Mouse (Mus musculus): ENCODE data around the gene Wnt9a. TPM values are rescaled to one million over a fixed set of nuclear protein-coding genes. Genes with fewer than 3 reads are reported as not detected.
A peak's percentile ranks its signal among the peaks of the same experiment; 100 is the strongest.

Wnt9a gene
- 2.7 and 3.8 TPM in 2 replicates for polyA plus RNA-seq (2014; fragmentation: Nextera tagmentation; extraction: Ambion mirVana)

- Histone ChIP-seq H3K4me2 (replicated peaks; ENCODE audit: low read depth, low read length) (peak within 1 kb of the TSS; percentile 95), H3K4me1 (replicated peaks; ENCODE audit: control insufficient read depth, insufficient read depth, low read length) (peaks cover 18% of the 10 kb centered on the region), H3K27ac (ENCODE audit: low read depth, low read length) (no peak within 1 kb of the TSS), H3K36me3 (ENCODE audit: control insufficient read depth, insufficient read depth, low read length) (no peaks in the 10 kb centered on the region), H3K4me3 (ENCODE audit: low read depth, low read length) (peak within 1 kb of the TSS; percentile 50), H3K9ac (ENCODE audit: low read depth, low read length) (peak within 1 kb of the TSS; percentile 50), H3K9me3 (ENCODE audit: control insufficient read depth, low read length) (no peaks in the 10 kb centered on the region), H3K27me3 (ENCODE audit: control insufficient read depth, insufficient read depth, low read length) (peaks cover 54% of the 10 kb centered on the region)
- ATAC-seq (ENCODE audit: low FRiP score), result peak; percentile 54; the same call in 1 of the 2 replicates
- WGBS, result 1% methylated on average over 93 of the region's 128 CpGs
- peak; percentile 73 for DNase-seq (ENCODE audit: low spot score)
Observed at GRCm38 (mm10) chr11:59306461-59307421, at the start of gene Wnt9a. TSS of gene Wnt9a (plus strand) at chr11:59306928.

GRCm38 (mm10) chr11:59259647-59260046 is 47.1 kb upstream of the Wnt9a start:
- DNase-seq (ENCODE audit: low spot score) (no peak), ATAC-seq (ENCODE audit: low FRiP score) (no peak)
- 87% methylated on average over 7 of the region's 7 CpGs for WGBS
- Histone ChIP-seq H3K36me3 (ENCODE audit: control insufficient read depth, insufficient read depth, low read length) (no peaks in the 10 kb centered on the region), H3K27ac (ENCODE audit: low read depth, low read length) (no peak overlapping the region), H3K9ac (ENCODE audit: low read depth, low read length) (no peak overlapping the region), H3K4me3 (ENCODE audit: low read depth, low read length) (no peak overlapping the region), H3K4me2 (replicated peaks; ENCODE audit: low read depth, low read length) (no peak overlapping the region), H3K27me3 (ENCODE audit: control insufficient read depth, insufficient read depth, low read length) (peaks cover 15% of the 10 kb centered on the region), H3K4me1 (replicated peaks; ENCODE audit: control insufficient read depth, insufficient read depth, low read length) (peaks cover 3% of the 10 kb centered on the region; the same call in 1 of the 2 replicates), H3K9me3 (ENCODE audit: control insufficient read depth, low read length) (no peaks in the 10 kb centered on the region)

- no peak overlapping the region for H3K27ac ChIP-seq (ENCODE audit: low read depth, low read length)
Observed at GRCm38 (mm10) chr11:59260706-59261493, 45.8 kb upstream of the Wnt9a start.

GRCm38 (mm10) chr11:59262308-59262707 is 44.4 kb upstream of the Wnt9a start:
- H3K27ac ChIP-seq (ENCODE audit: low read depth, low read length), result no peak overlapping the region
- peaks cover 5% of the 10 kb centered on the region for H3K4me1 ChIP-seq (replicated peaks; ENCODE audit: control insufficient read depth, insufficient read depth, low read length)
- ATAC-seq (ENCODE audit: low FRiP score) (no peak), DNase-seq (ENCODE audit: low spot score) (no peak)
- no peak overlapping the region for H3K9ac ChIP-seq (ENCODE audit: low read depth, low read length)
- H3K9me3 ChIP-seq (ENCODE audit: control insufficient read depth, low read length), result no peaks in the 10 kb centered on the region
- no peak overlapping the region for H3K4me3 ChIP-seq (ENCODE audit: low read depth, low read length)
- no peaks in the 10 kb centered on the region for H3K36me3 ChIP-seq (ENCODE audit: control insufficient read depth, insufficient read depth, low read length)
- H3K4me2 ChIP-seq (replicated peaks; ENCODE audit: low read depth, low read length), result no peak overlapping the region
- H3K27me3 ChIP-seq (ENCODE audit: control insufficient read depth, insufficient read depth, low read length), result peaks cover 22% of the 10 kb centered on the region

More at GRCm38 (mm10) chr11:59260706-59261493, 45.8 kb upstream of the Wnt9a start:
- Histone ChIP-seq H3K9me3 (ENCODE audit: control insufficient read depth, low read length) (no peaks in the 10 kb centered on the region), H3K9ac (ENCODE audit: low read depth, low read length) (no peak overlapping the region), H3K4me2 (replicated peaks; ENCODE audit: low read depth, low read length) (no peak overlapping the region), H3K36me3 (ENCODE audit: control insufficient read depth, insufficient read depth, low read length) (no peaks in the 10 kb centered on the region), H3K4me1 (replicated peaks; ENCODE audit: control insufficient read depth, insufficient read depth, low read length) (peaks cover 3% of the 10 kb centered on the region; the same call in 1 of the 2 replicates), H3K27me3 (ENCODE audit: control insufficient read depth, insufficient read depth, low read length) (peaks cover 15% of the 10 kb centered on the region), H3K4me3 (ENCODE audit: low read depth, low read length) (no peak overlapping the region)
- 84% methylated on average over 10 of the region's 10 CpGs for WGBS
- DNase-seq (ENCODE audit: low spot score), result no peak
- ATAC-seq (ENCODE audit: low FRiP score), result no peak

GRCm38 (mm10) chr11:59263870-59264563 is 42.7 kb upstream of the Wnt9a start:
- peak overlapping the region; percentile 64 for H3K9ac ChIP-seq (ENCODE audit: low read depth, low read length)
- H3K27ac ChIP-seq (ENCODE audit: low read depth, low read length), result peak overlapping the region; percentile 71
- H3K4me3 ChIP-seq (ENCODE audit: low read depth, low read length), result peak overlapping the region; percentile 41
- H3K4me1 ChIP-seq (replicated peaks; ENCODE audit: control insufficient read depth, insufficient read depth, low read length), result peaks cover 5% of the 10 kb centered on the region
- H3K27me3 ChIP-seq (ENCODE audit: control insufficient read depth, insufficient read depth, low read length), result peaks cover 25% of the 10 kb centered on the region
- H3K4me2 ChIP-seq (replicated peaks; ENCODE audit: low read depth, low read length), result peak overlapping the region; percentile 76
- DNase-seq (ENCODE audit: low spot score) (peak; percentile 82), ATAC-seq (ENCODE audit: low FRiP score) (peak; percentile 92)
- no peaks in the 10 kb centered on the region for H3K36me3 ChIP-seq (ENCODE audit: control insufficient read depth, insufficient read depth, low read length)
- under 1% methylated on average over 55 of the region's 56 CpGs for WGBS
- H3K9me3 ChIP-seq (ENCODE audit: control insufficient read depth, low read length), result no peaks in the 10 kb centered on the region

GRCm38 (mm10) chr11:59264593-59264992 is 42.1 kb upstream of the Wnt9a start:
- ATAC-seq (ENCODE audit: low FRiP score), result peak; percentile 59
- peak overlapping the region; percentile 71 for H3K27ac ChIP-seq (ENCODE audit: low read depth, low read length)
- DNase-seq (ENCODE audit: low spot score), result peak; percentile 60

GRCm38 (mm10) chr11:59265154-59265813 is 41.4 kb upstream of the Wnt9a start:
- H3K27me3 ChIP-seq (ENCODE audit: control insufficient read depth, insufficient read depth, low read length), result peaks cover 22% of the 10 kb centered on the region
- no peak overlapping the region for H3K4me2 ChIP-seq (replicated peaks; ENCODE audit: low read depth, low read length)
- peaks cover 5% of the 10 kb centered on the region for H3K4me1 ChIP-seq (replicated peaks; ENCODE audit: control insufficient read depth, insufficient read depth, low read length)
- 67% methylated on average over 8 of the region's 8 CpGs for WGBS
- ATAC-seq (ENCODE audit: low FRiP score), result no peak
- no peak overlapping the region for H3K9ac ChIP-seq (ENCODE audit: low read depth, low read length)
- H3K4me3 ChIP-seq (ENCODE audit: low read depth, low read length), result no peak overlapping the region
- no peaks in the 10 kb centered on the region for H3K36me3 ChIP-seq (ENCODE audit: control insufficient read depth, insufficient read depth, low read length)
- H3K9me3 ChIP-seq (ENCODE audit: control insufficient read depth, low read length), result no peaks in the 10 kb centered on the region
- H3K27ac ChIP-seq (ENCODE audit: low read depth, low read length), result no peak overlapping the region
- no peak for DNase-seq (ENCODE audit: low spot score)

More at GRCm38 (mm10) chr11:59264593-59264992, 42.1 kb upstream of the Wnt9a start:
- H3K4me1 ChIP-seq (replicated peaks; ENCODE audit: control insufficient read depth, insufficient read depth, low read length), result peaks cover 5% of the 10 kb centered on the region
- WGBS, result 0% methylated on average over 8 of the region's 8 CpGs
- no peaks in the 10 kb centered on the region for H3K9me3 ChIP-seq (ENCODE audit: control insufficient read depth, low read length)
- H3K4me2 ChIP-seq (replicated peaks; ENCODE audit: low read depth, low read length), result peak overlapping the region; percentile 76
- H3K4me3 ChIP-seq (ENCODE audit: low read depth, low read length), result peak overlapping the region; percentile 41
- H3K9ac ChIP-seq (ENCODE audit: low read depth, low read length), result peak overlapping the region; percentile 64
- H3K36me3 ChIP-seq (ENCODE audit: control insufficient read depth, insufficient read depth, low read length), result no peaks in the 10 kb centered on the region
- H3K27me3 ChIP-seq (ENCODE audit: control insufficient read depth, insufficient read depth, low read length), result peaks cover 25% of the 10 kb centered on the region

GRCm38 (mm10) chr11:59266727-59267126 is 40.0 kb upstream of the Wnt9a start:
- Histone ChIP-seq H3K4me2 (replicated peaks; ENCODE audit: low read depth, low read length) (no peak overlapping the region), H3K9ac (ENCODE audit: low read depth, low read length) (no peak overlapping the region), H3K27ac (ENCODE audit: low read depth, low read length) (no peak overlapping the region), H3K4me3 (ENCODE audit: low read depth, low read length) (no peak overlapping the region), H3K27me3 (ENCODE audit: control insufficient read depth, insufficient read depth, low read length) (peaks cover 18% of the 10 kb centered on the region), H3K4me1 (replicated peaks; ENCODE audit: control insufficient read depth, insufficient read depth, low read length) (peaks cover 5% of the 10 kb centered on the region), H3K36me3 (ENCODE audit: control insufficient read depth, insufficient read depth, low read length) (no peaks in the 10 kb centered on the region), H3K9me3 (ENCODE audit: control insufficient read depth, low read length) (no peaks in the 10 kb centered on the region)
- DNase-seq (ENCODE audit: low spot score), result no peak
- WGBS, result 16% methylated on average over 6 of the region's 6 CpGs
- ATAC-seq (ENCODE audit: low FRiP score), result no peak
